ENCODE assay signal across 24 mouse cellular contexts in genomic region chr16:23522081-23522480, GRCm38 (mm10). TPM values are rescaled to one million over a fixed set of nuclear protein-coding genes. Genes with fewer than 3 reads are reported as not detected.
DNase-seq lines count a peak whose midpoint lies in the region; ATAC-seq lines count a peak whose summit lies in the region.
"Had no signal": no experiment of that assay in that cellular context is flagged by ENCODE, and none has a peak within 500 bp of the region (broad histone marks: within the 10 kb centered on the region; RNA-seq: fewer than 3 reads in every experiment).

No protein-coding gene starts in this region.

- peak overlapping the region; percentile 74 for H3K4me2 ChIP-seq in forebrain, embryonic 13.5 days
- no peak overlapping the region for H3K4me2 ChIP-seq in forebrain, embryonic 11.5 days (ENCODE audit: low read depth, low read length, severe bottlenecking)
- peak overlapping the region; percentile 62; the same call in 1 of the 2 replicates for H3K4me2 ChIP-seq in forebrain, embryonic 16.5 days (ENCODE audit: low read length)
- H3K4me2 ChIP-seq in neural tube, embryonic 15.5 days: no peak overlapping the region
- H3K4me2 ChIP-seq: embryonic facial prominence, embryonic 13.5 days; heart, embryonic 11.5 days; intestine, embryonic 15.5 days had no signal

- peaks cover 61% of the 10 kb centered on the region for H3K4me1 ChIP-seq in forebrain, embryonic 13.5 days
- H3K4me1 ChIP-seq in forebrain, embryonic 11.5 days (replicated peaks; ENCODE audit: control insufficient read depth, insufficient read depth, low read length): peaks cover 3% of the 10 kb centered on the region; the same call in 1 of the 2 replicates
- peaks cover 48% of the 10 kb centered on the region for H3K4me1 ChIP-seq in forebrain, embryonic 16.5 days (replicated peaks; ENCODE audit: control insufficient read depth, insufficient read depth, low read length)
- peaks cover 46% of the 10 kb centered on the region for H3K4me1 ChIP-seq in forebrain, embryonic 10.5 days
- peaks cover 56% of the 10 kb centered on the region for H3K4me1 ChIP-seq in neural tube, embryonic 15.5 days

- no peak for ATAC-seq in forebrain, embryonic 13.5 days
- ATAC-seq in forebrain, embryonic 11.5 days (replicated peaks; ENCODE audit: low FRiP score): no peak
- no peak for ATAC-seq in forebrain, embryonic 16.5 days
- no peak for ATAC-seq in neural tube, embryonic 15.5 days (ENCODE audit: low FRiP score)
- ATAC-seq: CD4-positive, CD25-positive, alpha-beta regulatory T cell, adult 4 months; hindbrain, embryonic 16.5 days; intestine, embryonic 15.5 days had no signal

- peak overlapping the region; percentile 33 for H3K27ac ChIP-seq in forebrain, embryonic 13.5 days
- no peak overlapping the region for H3K27ac ChIP-seq in forebrain, embryonic 11.5 days (ENCODE audit: low read depth, low read length)
- H3K27ac ChIP-seq in forebrain, embryonic 16.5 days (ENCODE audit: low read length): peak overlapping the region; percentile 97
- no peak overlapping the region for H3K27ac ChIP-seq in forebrain, embryonic 10.5 days
- no peak overlapping the region for H3K27ac ChIP-seq in neural tube, embryonic 15.5 days (replicated peaks)
- H3K27ac ChIP-seq: hindbrain, embryonic 10.5 days; intestine, embryonic 15.5 days had no signal

- no peak overlapping the region for H3K4me3 ChIP-seq in forebrain, embryonic 13.5 days
- H3K4me3 ChIP-seq in forebrain, embryonic 11.5 days (ENCODE audit: low read depth, low read length): no peak overlapping the region
- no peak overlapping the region for H3K4me3 ChIP-seq in forebrain, embryonic 16.5 days (replicated peaks; ENCODE audit: low read length)
- no peak overlapping the region for H3K4me3 ChIP-seq in forebrain, embryonic 10.5 days
- no peak overlapping the region for H3K4me3 ChIP-seq in neural tube, embryonic 15.5 days (replicated peaks)
- H3K4me3 ChIP-seq: embryonic facial prominence, embryonic 10.5 days; embryonic facial prominence, embryonic 13.5 days; hindbrain, embryonic 10.5 days; hindbrain, embryonic 13.5 days; intestine, embryonic 15.5 days had no signal

- H3K36me3 ChIP-seq in forebrain, embryonic 13.5 days (ENCODE audit: poor library complexity, severe bottlenecking): no peaks in the 10 kb centered on the region
- no peaks in the 10 kb centered on the region for H3K36me3 ChIP-seq in forebrain, embryonic 11.5 days (ENCODE audit: control insufficient read depth, insufficient read depth, low read length)
- no peaks in the 10 kb centered on the region for H3K36me3 ChIP-seq in forebrain, embryonic 16.5 days (ENCODE audit: control insufficient read depth, insufficient read depth)
- H3K36me3 ChIP-seq in forebrain, embryonic 10.5 days (replicated peaks): no peaks in the 10 kb centered on the region
- no peaks in the 10 kb centered on the region for H3K36me3 ChIP-seq in neural tube, embryonic 15.5 days
- H3K36me3 ChIP-seq: embryonic facial prominence, embryonic 10.5 days; embryonic facial prominence, embryonic 13.5 days; hindbrain, embryonic 10.5 days; hindbrain, embryonic 13.5 days; intestine, embryonic 15.5 days had no signal

- no peak overlapping the region for H3K9ac ChIP-seq in forebrain, embryonic 13.5 days
- no peak overlapping the region for H3K9ac ChIP-seq in forebrain, embryonic 11.5 days (ENCODE audit: low read length)
- peak overlapping the region; percentile 22 for H3K9ac ChIP-seq in forebrain, embryonic 16.5 days (replicated peaks; ENCODE audit: low read depth, low read length)
- no peak overlapping the region for H3K9ac ChIP-seq in neural tube, embryonic 15.5 days (replicated peaks)
- H3K9ac ChIP-seq: embryonic facial prominence, embryonic 13.5 days; intestine, embryonic 15.5 days had no signal

- H3K27me3 ChIP-seq in forebrain, embryonic 13.5 days: no peaks in the 10 kb centered on the region
- no peaks in the 10 kb centered on the region for H3K27me3 ChIP-seq in forebrain, embryonic 11.5 days (ENCODE audit: control insufficient read depth, insufficient read depth, low read length)
- no peaks in the 10 kb centered on the region for H3K27me3 ChIP-seq in forebrain, embryonic 16.5 days (replicated peaks; ENCODE audit: control insufficient read depth, insufficient read depth, low read length)
- H3K27me3 ChIP-seq in forebrain, embryonic 10.5 days (ENCODE audit: poor library complexity, severe bottlenecking): peaks cover 31% of the 10 kb centered on the region
- no peaks in the 10 kb centered on the region for H3K27me3 ChIP-seq in neural tube, embryonic 15.5 days (replicated peaks)
- H3K27me3 ChIP-seq: hindbrain, embryonic 13.5 days; intestine, embryonic 15.5 days had no signal

- DNase-seq in forebrain, embryonic 11.5 days (ENCODE audit: low spot score): no peak
- no peak for DNase-seq in forebrain, embryonic 10.5 days (ENCODE audit: extremely low spot score, low spot score)
- peak; percentile 10 for DNase-seq in neural tube, embryonic 10.5 days (ENCODE audit: extremely low spot score, low spot score)
- DNase-seq: adrenal gland, adult 2 months; adrenal gland, postnatal 14 days; cerebellum, adult 11-12 months; cerebellum, adult 9-10 months; cerebellum, postnatal 36 days; embryo, embryonic 11 days; gastrocnemius, postnatal 10 days; gastrocnemius, postnatal 36 days; kidney, adult 11 months; kidney, adult 8-10 months had no signal

- WGBS in forebrain, embryonic 13.5 days: 55% methylated on average over 5 of the region's 5 CpGs
- 85% methylated on average over 5 of the region's 5 CpGs for WGBS in forebrain, embryonic 11.5 days
- 37% methylated on average over 5 of the region's 5 CpGs for WGBS in forebrain, embryonic 16.5 days
- WGBS in forebrain, embryonic 10.5 days: 86% methylated on average over 5 of the region's 5 CpGs
- WGBS in neural tube, embryonic 15.5 days: 70% methylated on average over 5 of the region's 5 CpGs

- no peaks in the 10 kb centered on the region; the same call in 1 of the 2 replicates for H3K9me3 ChIP-seq in forebrain, embryonic 13.5 days (replicated peaks)
- no peaks in the 10 kb centered on the region for H3K9me3 ChIP-seq in forebrain, embryonic 11.5 days (ENCODE audit: control insufficient read depth, low read length)
- H3K9me3 ChIP-seq in forebrain, embryonic 16.5 days (ENCODE audit: control insufficient read depth, low read length): no peaks in the 10 kb centered on the region
- peaks cover 5% of the 10 kb centered on the region; the same call in 1 of the 2 replicates for H3K9me3 ChIP-seq in forebrain, embryonic 10.5 days
- no peaks in the 10 kb centered on the region for H3K9me3 ChIP-seq in neural tube, embryonic 15.5 days (replicated peaks)
- H3K9me3 ChIP-seq: embryonic facial prominence, embryonic 10.5 days; hindbrain, embryonic 10.5 days; hindbrain, embryonic 13.5 days; intestine, embryonic 15.5 days had no signal

RNA-seq across cellular contexts. Expression of gene Masp1, which starts 1.5 kb away (rescaled TPM):
- 53.5 and 55.9 TPM in 2 replicates for polyA plus RNA-seq in forebrain, embryonic 13.5 days (2015; fragmentation: Nextera tagmentation; extraction: Ambion mirVana)
- 19.5 and 22.7 TPM in 2 replicates for polyA plus RNA-seq in forebrain, embryonic 11.5 days (2014; fragmentation: Nextera tagmentation; extraction: Ambion mirVana)
- 46.1 and 51.3 TPM in 2 replicates for polyA plus RNA-seq in forebrain, embryonic 16.5 days (2015; fragmentation: Nextera tagmentation; extraction: Ambion mirVana)
- polyA plus RNA-seq in forebrain, embryonic 10.5 days (2016; fragmentation: Nextera tagmentation; extraction: Ambion mirVana): 4.7 and 7.4 TPM in 2 replicates
- 23.0 and 25.6 TPM in 2 replicates for polyA plus RNA-seq in neural tube, embryonic 15.5 days (2015; fragmentation: Nextera tagmentation; extraction: Ambion mirVana)
- polyA plus RNA-seq: CD4-positive, CD25-positive, alpha-beta regulatory T cell, adult 4 months had no signal

RNA-seq across cellular contexts. Expression of gene Rtp4, which starts 2.0 kb away (rescaled TPM):
- polyA plus RNA-seq in forebrain, embryonic 13.5 days (2015; fragmentation: Nextera tagmentation; extraction: Ambion mirVana): 2.3 and 3.3 TPM in 2 replicates
- polyA plus RNA-seq in forebrain, embryonic 11.5 days (2014; fragmentation: Nextera tagmentation; extraction: Ambion mirVana): 1.7 and 2.2 TPM in 2 replicates
- 3.0 and 4.1 TPM in 2 replicates for polyA plus RNA-seq in forebrain, embryonic 16.5 days (2015; fragmentation: Nextera tagmentation; extraction: Ambion mirVana)
- polyA plus RNA-seq in forebrain, embryonic 10.5 days (2016; fragmentation: Nextera tagmentation; extraction: Ambion mirVana): 0.44 and 0.64 TPM in 2 replicates
- 5.2 and 10.5 TPM in 2 replicates for polyA plus RNA-seq in neural tube, embryonic 15.5 days (2015; fragmentation: Nextera tagmentation; extraction: Ambion mirVana)

Comparison
In these comparisons a context has a peak if more than half of its experiments do, and no peak if none do; other contexts are left out.
1. H3K27ac ChIP-seq: peak in forebrain, embryonic 13.5 days (single experiment) and forebrain, embryonic 16.5 days (single experiment); none in forebrain, embryonic 11.5 days (single experiment), forebrain, embryonic 10.5 days (single experiment) and neural tube, embryonic 15.5 days (single experiment).
2. H3K4me2 ChIP-seq: peak in forebrain, embryonic 13.5 days (single experiment) and forebrain, embryonic 16.5 days (single experiment); none in forebrain, embryonic 11.5 days (single experiment) and neural tube, embryonic 15.5 days (single experiment).